Mouse (Mus musculus): ENCODE results near the gene Stag1.

DNA sequence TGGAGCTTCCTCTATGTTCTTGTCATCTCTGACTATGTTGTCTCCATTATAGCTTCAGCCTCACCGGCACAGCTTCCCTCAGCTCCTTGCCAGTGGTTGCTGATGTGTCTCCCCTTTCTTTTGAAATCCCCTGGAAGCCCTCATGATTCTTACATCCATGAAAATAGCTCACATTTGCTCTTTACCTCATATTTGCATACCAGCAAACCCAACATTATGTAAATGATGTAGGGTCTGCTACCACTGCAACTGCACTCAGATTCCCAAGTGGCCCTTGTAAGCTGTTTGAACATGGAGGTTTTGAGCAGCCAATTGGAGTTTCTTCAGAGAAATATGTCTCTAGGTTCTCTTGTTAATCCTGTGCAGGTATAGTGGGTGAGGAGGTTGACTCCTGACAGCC lies 110.0 kb downstream of the Stag1 start:
- TF ChIP-seq GATA1 (IDR thresholded peaks at IDR 0.05; ENCODE audit: borderline replicate concordance, low read length) (no peak), FLI1 (IDR thresholded peaks at IDR 0.05; ENCODE audit: low read length) (no peak)

Measured in megakaryocyte, embryonic 14.5 days (primary cell).